Mouse (Mus musculus) layer of hippocampus, postnatal 14 days (tissue): ENCODE results near the gene Card9. TPM values are rescaled to one million over a fixed set of nuclear protein-coding genes. Genes with fewer than 3 reads are reported as not detected.

Source experiments
- DNase-seq, 2 experiments: peaks; one replicate each; pipeline ENCODE4 v3.0.0; 2021 to 2022; ENCODE audit warnings: low spot score in 2 of 2, mixed read lengths in 1 of 2
- total RNA-seq, 2 experiments: library from RNA; stranded (reverse); gene quantifications; 2 replicates each; pipeline ENCODE4 v1.2.3; 2021

Gene Card9
- total RNA-seq, 2 experiments from 2014 or later = 2.5 to 2.6 TPM

DNA sequence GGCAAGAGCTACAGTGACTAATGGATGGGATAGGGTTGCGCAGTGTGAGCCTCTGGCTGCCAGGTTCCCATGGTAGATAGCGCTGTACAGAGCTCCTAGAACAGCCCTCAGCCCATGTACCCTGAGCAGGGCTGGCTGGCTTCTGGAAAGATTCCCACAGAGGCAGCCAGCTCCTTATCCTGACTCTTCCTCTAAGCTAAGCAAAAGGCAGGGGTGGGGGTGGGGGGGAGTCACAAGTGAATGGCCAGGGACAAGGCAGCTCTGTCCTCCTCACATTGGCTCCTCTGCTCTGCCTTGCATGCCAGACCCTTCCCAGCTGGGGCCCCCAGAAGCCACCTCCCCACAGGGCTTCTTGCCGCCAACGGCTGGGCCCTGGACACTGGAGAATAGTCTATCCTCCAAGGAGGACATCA lies 30.7 kb downstream of the Card9 start:
- DNase-seq = peak in 1 of 2 experiments; percentile 50

- peak in 1 of 2 experiments; percentile 69 for DNase-seq
These were observed 31.3 kb downstream of the Card9 start for GRCm38 (mm10) chr2:26329402-26329801.

- no peak for DNase-seq
These were observed 32.9 kb downstream of the Card9 start for GRCm38 (mm10) chr2:26327852-26328251.

DNA sequence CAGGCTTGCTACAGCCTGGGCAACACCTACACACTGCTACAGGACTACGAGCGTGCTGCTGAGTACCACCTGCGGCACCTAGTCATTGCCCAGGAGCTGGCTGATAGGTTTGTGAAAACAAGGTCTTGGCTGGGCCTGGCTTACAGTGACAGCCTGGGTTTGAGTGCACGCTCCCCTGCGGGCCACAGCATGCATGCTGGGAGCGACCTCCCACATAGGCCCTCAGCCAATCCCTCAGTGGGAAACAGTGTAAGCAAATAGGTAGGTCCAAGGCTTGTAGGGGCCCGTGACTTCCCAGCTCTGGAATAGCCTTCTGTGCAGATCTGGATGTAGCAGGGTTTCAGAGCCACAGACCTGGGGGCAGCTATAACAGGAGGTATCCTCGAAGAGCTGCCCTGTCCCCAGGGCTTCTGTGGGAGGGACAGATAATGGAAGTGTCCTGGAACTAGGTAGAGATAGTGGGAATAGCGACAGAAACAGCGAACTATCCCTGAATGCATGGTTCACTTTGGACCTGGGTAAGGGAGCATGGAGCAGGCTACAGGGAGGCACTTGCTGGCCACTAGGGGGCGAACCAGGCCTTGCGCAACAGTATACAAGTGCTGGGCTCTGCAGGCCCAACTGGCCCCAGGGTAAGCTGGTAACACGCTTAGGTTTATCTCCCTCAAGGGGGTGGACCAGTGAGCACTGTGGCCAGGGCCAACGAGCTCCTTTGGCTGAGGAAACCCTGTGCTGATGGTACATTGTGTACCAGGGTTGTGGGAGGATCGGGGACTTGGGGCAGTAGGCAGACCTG lies 35.1 kb downstream of the Card9 start:
- DNase-seq = no peak

GRCm38 (mm10) chr2:26324917-26325316 lies 35.8 kb downstream of the Card9 start:
- DNase-seq = peak in 1 of 2 experiments; percentile 58

DNA sequence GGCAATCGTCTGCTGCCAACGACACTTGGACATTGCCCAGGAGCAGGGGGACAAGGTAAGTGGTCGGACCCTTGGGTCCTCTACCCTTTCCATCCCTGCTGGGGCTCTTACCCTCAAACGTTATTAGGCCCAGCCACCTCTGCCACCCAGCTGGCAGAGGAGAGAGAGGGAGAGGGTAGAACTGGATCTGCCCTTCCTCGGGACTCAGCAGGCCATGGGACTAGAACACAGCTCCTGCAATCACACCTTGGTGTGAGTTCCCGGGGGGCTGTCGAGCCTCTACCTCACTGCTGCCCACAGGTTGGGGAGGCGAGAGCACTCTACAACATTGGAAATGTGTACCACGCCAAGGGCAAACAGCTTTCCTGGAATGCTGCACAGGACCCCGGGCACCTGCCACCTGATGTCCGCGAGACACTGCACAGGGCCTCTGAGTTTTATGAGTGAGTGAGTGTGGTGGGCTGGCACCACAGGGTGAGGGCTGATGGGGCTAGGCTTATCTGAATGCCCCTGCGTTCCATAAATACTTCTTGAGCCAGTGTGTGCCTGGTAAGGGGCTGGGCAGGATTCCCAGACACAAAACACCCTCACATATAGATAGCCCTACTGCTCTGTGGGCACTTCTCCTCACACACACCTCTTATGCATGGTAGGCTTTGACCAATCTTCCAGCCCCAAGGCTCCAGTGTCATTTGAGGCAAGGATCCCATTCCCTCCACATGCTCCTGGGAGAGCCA lies 37.0 kb downstream of the Card9 start:
- DNase-seq = no peak

DNA sequence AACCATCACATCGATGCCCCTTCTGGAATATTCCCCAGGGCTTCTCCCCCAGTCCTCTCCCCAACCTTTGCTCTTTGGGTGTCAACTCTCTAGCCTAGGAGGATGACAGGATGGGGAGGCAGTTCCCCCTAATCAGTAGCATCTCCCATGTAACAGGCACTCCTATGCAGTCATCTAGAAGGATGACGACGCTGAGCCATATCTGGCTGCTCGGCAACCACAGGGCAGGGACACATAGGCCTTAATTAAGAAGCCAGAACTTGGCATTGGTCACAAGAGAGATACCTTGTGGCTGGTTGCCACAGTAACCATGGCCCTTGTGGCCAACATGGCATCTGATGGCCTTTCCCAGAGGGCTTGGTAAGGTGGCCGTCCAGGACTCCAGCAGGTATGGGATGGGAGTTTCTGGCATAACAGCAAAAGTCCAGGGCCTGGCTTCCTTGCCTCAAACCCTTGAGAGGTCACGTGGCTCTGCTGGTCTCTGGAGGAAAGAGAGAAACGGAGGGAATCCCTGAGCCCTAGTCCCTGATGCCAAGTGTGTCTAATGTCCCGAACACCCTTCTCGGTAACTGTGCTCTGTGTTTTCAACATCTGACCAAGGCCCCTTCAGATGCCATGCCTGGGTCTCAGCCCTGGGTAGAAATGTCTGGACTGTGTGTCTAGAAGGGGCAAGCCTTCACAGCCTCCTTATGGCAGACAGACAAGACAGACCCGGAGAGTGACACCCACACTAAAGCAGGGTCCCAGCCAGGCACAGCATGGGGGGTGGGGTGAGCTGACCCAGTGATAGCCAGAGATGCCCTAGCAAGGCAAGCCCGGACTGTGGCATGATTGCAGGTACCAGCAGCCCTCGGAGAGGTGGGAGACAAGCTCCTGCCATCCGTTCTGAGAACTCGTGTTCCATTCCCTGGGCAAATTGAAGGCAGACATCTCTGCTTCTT lies 40.2 kb downstream of the Card9 start:
- DNase-seq = no peak

DNA sequence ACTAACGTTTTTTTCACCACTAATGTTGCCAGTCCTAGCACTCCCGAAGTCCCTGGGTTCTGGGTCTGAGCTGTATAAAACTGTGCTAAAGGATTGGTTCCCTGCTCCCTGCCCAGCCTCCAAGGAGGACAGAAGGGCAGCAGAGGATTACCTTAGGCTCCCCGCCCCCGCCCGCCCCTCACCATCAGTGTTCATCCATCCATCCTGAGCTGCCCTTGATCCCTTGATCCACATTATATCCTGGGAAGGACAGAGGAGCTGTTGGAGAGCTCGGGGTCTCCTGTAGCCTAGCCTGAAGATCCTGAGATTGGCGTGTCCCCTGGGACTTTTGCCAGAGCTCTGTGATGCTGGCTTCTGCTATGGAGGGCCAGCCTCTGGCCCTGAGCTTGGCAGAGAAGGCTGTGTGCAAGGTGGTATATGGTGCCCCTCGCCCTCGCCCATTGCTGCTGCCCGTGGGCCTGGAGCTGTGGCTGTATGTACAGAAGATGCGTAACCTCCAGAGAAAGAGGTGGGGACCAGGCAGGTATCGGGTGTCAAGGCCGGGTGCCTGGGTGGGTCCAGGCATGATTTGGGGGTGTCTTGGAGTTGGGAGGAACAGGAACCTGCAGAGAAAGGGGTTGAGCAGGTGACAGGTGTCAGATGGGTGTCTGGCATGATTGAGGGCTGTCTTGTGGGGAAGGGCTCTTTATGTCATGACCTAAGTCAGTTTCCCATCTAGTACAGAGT lies 41.0 kb downstream of the Card9 start:
- DNase-seq = no peak

DNA sequence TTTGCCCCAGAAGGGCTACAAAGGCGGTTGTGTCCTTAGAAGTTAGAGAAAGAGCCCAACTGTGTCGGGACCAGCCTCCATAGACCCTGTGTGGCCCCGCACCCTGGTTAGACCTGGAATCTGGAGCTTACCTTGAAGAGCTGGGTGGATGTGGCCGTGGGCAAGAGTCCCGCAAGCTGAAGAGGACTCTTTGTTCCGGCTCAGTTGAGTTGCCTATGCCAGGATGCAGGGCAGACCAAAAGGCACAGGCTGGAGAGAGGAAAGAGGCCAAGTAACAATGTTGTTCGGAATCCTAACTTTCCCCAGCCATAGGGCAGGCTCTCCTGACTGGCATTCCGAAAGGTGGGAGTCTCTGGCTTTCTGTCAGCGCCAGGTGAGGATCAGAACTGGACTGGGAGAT lies 41.6 kb downstream of the Card9 start:
- no peak for DNase-seq

GRCm38 (mm10) chr2:26317991-26318672 lies 42.6 kb downstream of the Card9 start:
- no peak for DNase-seq

DNA sequence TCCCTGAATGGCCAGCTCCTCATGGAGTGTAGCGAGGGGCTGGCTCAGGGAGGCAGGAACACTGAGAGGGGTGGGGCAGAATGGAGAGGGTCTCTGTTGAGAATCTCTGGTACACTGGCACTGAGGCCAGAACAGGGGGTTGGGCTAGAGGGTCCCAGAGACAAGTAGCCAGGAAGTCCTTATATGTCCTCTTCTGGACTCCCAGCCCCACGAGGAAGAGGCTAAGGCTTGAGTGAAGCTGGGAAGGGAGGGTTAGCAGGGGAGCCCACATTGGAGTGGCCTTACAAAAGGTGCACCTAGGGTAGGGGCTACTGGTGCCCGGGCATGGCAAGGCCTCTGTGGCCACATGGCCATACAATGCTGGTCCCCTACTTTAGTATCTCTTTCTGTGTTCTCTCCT lies 43.3 kb downstream of the Card9 start:
- no peak for DNase-seq

DNA sequence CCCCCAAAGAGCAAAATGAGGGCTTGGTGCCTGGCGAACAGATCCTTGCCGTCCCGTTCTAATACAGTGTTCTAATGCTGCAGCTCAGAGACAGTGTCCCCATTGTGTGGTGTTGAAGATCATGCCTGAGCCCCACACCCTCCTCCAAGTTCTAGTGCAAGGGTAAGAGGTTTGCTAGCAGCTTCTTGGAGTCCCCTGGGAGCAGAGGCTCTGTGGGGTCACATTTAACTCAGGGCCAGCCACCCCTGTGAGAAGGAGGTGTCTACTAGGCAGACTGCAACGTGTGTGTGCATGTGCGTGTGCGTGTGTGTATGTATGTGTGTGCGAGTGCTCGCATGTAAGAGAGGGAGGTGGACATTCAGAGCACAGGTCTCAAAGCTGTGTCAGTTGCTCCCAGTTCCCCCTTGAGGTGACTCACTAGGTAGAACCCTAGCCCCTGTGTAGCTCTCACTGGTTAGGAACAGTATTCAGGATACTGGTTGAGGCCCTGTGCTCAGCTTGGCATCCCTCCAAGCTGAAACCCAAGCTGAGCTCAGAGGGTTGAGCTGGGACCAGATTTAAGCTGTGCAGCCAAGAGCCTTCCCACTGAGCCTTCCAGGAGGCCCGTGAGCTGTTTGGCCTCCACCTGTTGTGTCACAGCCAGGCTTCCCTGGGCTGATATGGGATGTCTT lies 44.0 kb downstream of the Card9 start:
- DNase-seq = no peak

GRCm38 (mm10) chr2:26315925-26316311 lies 44.8 kb downstream of the Card9 start:
- DNase-seq = no peak

DNA sequence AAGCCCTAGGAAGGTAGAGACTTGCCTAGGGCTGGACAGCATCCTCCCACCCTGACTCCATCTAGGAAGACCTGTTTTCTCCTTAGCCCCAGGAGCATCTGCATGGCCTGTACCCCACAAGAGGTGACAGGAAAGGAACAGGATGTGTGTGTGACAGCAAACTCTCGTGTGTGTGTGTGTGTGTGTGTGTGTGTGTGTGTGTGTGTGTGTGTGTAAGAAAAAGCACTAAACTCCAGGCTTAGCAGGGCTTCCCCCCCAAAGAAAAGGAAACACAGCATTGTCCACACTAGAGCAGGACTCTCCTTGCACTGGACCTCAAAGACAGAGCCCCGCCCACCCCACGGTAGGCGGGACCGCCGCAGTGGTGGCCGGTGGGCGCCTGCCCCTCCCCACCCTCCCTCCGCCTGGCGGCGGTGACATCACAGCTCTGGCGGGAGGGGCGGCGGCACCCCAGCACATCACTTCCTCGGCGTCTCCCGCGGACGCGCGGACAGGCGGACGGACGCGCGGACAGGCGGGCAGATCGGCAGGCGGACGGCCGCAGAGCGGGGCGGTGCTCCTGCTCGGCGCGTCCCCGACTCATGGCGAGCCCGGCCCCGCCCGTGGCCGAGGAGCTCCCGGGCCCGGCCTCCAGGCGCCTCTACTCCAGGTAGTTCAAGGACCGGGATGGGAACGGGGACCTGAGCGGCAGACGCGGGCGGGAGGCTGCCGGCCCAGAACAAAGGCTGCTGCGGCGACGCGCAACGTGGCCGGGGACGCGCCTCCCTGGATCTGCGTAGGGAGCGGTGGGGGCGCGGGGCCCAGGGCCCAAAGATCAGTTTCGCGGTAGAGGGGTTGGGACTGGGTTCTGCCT lies 45.4 kb downstream of the Card9 start, which contains the start of gene Gpsm1:
Gene Gpsm1 (plus strand): TSS at position 444 of the 853 bp plus-strand sequence.
- DNase-seq = peak; percentile 76 to 78

DNA sequence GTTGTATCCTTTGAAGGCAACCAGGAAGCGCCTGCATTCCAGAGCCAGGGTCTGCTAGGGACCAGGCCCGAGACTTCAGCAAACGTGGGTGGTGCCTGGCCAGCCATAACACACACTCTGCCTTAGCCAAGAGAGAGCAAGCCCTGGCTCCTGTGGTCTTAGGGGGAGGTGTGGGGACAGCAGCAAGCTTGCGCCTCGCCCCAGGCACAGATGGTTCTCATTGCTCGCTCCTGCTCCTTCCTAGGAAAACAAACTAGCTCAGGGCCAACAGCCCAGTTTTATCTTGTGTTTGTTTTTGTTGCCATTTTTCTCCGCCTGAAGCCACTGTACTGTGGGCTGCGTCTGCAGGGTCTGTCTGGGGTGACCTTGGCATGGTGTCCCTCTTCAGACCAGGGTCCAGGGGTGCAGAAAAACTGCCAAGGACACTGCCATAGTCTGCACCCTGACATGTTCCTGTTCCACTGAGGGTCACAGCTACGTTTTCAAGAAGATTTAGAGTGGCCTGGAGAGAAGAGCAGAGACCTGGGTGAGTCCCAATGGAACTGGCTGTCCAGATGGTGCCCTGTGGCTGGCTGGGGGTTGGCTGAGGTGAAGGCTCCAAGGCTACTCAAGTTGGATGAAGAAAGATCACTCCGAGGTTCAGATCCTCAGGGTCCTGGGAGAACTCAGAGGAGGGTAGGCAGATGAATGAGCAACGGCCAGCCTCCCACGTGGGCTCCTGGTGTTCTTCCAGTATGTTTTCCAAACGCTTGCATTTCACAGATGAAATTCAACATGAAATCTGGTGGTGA lies 46.2 kb downstream of the Card9 start:
- no peak for DNase-seq

DNA sequence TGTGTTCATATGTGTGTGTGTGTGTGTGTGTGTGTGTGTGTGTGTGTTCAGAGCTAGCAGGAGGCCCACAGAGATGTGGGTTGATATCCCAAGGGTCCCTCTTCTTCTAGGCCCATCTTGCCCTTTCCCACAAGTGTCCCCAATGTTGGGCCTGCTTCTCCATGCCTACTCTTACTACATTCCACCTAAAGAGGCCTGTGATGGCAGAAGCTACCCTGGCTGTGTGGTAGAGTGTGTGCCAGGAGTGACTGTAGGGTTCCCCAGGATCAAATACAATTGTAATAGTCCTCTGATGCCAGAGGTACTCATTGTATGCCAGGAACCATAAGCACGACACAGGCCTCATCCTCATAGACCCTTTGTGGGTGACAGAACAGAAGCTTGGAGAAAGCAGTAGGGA lies 47.3 kb downstream of the Card9 start:
- no peak for DNase-seq

- DNase-seq = no peak
These were observed 47.9 kb downstream of the Card9 start for GRCm38 (mm10) chr2:26312812-26313211.

- DNase-seq = no peak
These were observed 48.8 kb downstream of the Card9 start for GRCm38 (mm10) chr2:26311936-26312335.
